Mouse (Mus musculus) liver, adult (tissue): ENCODE measurements around the gene Gm20388.

Experiments
- GATA4 ChIP-seq: IDR thresholded peaks from 2 replicates; pipeline ENCODE4 v1.6.1; 2014; ENCODE audit warnings: mild to moderate bottlenecking, low read length; ENCODE audit not compliant: insufficient replicate concordance

Gm20388 gene

DNA sequence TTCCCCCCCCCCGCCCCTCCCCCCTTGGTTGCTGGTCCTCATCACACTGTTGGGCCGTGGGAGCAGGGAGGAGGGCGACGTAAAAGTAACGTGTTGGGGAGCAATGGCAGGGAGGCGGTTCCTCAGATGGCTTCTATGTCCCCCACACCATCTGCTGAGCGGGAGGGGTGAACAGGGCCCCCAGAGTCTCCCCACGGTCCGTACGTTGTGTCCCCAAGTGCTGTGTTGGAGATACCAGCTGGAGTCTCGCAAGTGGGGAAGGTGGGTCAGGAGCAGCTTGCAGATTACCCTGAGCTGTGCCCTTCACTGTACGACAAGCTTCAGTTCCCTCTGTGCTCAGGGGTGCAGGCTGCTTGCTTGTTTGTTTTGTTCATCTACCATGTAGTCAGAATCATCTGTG lies 1813.2 kb downstream of the Gm20388 start:
- no peak for TF ChIP-seq GATA4

DNA sequence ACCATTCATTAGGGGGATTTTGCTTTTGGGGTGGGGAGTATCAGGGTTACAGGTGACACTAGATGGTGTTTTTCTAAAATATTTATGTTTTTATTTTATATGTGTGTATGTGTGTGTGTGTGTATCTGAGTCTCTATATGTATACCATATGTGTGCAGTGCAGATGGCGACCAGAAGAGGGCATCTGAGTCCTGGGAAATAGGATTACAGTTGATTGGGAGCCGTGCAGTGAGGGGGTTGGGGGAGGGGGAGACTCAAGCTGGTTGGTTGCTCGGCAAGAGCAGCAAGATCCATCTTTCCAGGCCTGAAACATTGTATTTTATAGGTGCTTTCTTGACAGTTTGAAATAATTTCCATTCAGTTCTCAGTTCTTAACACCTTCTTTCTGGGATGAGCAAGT lies 1816.5 kb downstream of the Gm20388 start:
- no peak for TF ChIP-seq GATA4

DNA sequence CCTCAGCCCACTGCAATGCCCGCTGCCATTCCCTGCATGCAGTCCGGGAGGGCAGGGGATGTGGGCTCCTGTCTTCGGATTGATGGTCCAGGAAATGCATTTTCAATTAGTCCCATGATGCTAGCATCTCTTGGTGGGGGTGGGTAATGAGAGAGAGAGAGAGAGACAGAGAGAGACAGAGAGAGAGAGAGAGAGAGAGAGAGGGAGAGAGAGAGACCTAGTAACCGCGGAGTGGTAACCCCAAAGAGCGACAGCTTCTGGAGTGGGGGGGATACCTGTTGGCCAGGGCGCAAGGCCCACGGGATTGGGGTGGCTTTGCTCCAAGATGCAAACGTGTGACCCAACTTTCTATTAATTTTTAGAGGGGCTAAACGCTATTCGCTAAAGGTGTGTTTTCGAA lies 1818.7 kb downstream of the Gm20388 start, which contains the start of gene Jph3:
TSS of gene Jph3 (plus strand) at position 301 of the 400 bp plus-strand sequence.
- no peak for TF ChIP-seq GATA4

DNA sequence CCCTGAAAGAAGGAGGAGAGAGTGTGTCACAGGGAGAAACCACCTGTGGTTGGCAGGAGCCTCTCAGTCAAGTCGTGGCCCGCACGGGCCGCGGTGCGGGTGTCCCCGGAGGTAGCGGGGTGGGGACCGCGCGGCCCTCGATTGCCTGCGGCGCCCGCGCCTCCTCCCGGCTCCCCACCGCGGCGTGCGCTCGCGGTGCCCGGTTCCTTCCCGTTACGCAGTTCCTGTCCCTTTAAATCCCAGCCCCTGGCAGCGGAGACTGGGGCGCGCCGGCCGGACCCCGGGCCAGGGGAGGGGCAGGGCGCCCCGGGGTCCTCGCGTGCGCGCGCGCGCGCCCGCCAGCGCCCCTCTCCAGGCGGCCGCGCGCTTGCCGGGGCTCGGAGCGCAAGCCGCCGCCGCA lies 1819.1 kb downstream of the Gm20388 start:
- TF ChIP-seq GATA4 = no peak

DNA sequence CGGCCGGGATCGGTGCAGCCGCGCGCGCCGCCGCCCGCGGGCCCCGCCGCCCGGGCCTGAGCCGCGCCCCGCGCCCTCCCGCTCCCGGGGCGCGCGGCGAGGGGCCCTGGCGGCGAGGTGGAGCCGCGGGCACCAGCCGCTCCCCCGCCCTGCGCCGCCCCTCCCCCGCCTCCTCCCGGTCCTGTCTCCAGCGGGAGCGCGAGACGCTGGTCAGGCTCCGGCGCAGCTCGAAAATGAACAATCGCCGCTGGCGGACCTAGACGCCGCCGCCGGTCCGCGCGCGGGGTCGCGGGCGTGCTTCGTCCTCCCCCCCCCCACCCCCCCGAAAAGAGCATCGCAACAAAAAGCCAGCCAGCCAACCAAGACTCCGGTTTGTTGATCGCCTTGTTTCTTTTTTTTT lies 1819.5 kb downstream of the Gm20388 start:
- TF ChIP-seq GATA4 = no peak

DNA sequence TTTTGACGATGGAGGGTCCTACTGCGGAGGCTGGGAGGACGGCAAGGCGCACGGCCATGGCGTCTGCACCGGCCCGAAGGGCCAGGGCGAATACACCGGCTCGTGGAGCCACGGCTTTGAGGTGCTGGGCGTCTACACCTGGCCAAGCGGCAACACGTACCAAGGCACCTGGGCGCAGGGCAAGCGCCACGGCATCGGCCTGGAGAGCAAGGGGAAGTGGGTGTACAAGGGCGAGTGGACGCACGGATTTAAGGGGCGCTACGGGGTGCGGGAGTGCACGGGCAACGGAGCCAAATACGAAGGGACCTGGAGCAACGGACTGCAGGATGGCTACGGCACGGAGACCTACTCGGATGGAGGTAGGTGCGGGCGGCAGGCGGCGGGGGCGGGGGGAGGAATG lies 1820.0 kb downstream of the Gm20388 start:
- TF ChIP-seq GATA4 = no peak

DNA sequence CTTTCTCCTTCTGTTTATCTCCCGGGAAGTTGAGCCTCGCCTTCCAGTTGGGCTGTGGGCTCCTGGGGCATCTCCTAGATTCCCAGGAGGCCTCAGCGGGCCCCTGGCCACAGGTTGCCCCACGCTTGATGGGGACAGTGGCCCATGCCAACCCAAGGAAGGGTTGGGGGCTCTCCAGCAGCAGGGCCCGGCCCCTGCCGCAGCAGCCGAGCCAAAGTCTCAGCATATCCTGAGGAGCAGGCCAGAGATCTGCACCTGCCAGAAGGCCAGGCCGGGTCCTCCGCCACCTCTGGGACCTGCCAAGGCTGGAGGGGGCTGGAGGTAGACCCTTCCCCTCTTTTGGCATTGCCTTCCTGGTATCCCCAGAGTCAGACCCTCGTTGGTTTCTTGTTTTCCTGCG lies 1820.4 kb downstream of the Gm20388 start:
- TF ChIP-seq GATA4 = no peak

DNA sequence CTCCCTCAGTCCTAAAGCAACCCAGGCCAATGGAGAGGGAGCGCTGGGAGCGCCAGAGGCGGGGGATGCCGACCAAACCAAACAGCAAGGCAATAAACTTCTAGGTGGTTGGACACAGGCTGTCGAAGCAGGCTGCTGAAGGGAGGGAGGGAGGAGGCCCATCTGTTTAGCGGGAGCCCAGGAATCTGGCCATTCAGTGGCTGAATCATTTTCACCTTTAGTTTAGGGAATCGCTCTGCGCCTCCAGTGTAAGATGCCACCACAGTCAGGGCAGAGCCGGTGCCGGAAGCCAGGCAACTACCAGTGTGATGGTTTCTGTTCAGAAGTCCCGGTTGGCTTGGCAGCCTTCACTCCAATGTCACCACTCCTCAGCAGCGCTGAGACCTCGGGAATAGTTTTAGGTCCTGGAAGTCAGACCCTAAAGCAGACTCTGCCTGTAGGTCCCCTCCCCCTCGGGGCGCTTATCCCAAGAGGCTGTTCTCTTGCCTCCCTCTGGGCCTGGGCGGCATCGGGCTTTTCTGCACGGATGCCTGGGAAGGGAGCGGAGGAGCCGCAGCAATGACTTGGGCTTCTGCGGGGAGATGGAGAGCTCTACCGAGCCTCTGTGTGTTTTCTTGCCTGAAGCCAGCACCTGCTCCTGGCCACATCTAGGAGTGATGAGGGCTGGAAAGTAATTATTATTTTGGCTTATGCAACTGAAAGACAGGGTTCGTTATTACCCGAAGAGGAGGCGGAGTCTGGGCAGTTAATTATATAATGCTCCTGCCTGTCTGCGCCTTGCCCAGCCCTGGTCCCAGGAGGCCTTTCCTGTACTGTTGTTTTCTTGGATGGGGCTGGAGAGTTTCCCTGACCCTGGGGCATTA lies 1821.1 kb downstream of the Gm20388 start:
- no peak for TF ChIP-seq GATA4

DNA sequence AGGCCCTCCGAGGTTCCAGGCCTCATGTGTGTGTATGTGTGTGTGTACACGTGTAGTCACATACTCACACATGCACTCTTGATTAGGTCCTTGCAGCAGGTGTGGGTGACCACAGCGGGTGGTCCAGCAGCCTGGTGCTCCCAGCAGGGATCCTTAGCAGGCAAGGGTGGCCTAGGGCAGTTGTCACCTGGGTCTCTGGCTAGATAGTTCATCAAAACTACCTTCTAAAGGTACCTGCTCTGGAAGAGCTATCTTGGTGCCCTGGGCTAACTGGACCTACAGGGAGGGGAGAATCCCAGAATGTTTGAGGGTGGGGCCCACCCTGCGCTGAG lies 1821.7 kb downstream of the Gm20388 start:
- TF ChIP-seq GATA4 = no peak

DNA sequence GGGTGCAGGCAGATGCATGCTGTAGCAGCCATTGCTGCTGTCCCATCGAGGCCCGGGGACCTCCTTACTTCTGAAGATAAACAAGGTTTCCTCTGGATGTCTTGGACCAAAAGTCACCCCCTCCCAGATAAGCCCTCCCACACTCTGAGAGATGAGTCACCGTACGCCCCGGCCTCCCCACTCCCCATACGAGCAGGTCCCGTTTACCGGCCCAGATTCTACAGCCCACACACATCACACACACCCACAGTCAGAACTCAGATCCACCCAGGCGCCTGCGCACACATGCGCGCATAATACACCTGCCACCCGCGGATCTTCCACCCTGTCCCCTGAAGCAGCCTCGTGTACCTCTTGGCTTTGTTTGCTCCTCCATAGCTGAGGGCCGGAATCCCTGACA lies 1823.6 kb downstream of the Gm20388 start:
- TF ChIP-seq GATA4 = no peak

DNA sequence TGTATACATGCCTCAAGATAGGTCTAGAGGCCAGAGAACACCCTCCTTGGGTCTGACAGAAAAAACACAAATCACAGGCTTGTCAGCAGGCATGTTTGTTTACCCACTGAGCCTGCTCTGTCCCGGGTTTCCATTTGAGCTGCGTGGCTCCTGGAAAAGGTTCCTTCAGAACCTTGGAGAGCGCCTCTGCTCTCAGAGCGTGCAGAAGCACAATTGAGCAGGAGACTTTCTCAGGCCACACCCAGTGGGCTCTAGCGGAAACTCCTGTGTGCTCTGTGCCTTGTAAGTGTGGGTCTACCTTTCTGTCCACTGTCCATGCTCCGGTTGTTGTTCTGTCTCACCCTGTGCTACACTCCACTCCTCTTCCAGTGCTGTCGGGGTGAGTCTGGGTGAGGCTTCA lies 1825.6 kb downstream of the Gm20388 start:
- no peak for TF ChIP-seq GATA4

DNA sequence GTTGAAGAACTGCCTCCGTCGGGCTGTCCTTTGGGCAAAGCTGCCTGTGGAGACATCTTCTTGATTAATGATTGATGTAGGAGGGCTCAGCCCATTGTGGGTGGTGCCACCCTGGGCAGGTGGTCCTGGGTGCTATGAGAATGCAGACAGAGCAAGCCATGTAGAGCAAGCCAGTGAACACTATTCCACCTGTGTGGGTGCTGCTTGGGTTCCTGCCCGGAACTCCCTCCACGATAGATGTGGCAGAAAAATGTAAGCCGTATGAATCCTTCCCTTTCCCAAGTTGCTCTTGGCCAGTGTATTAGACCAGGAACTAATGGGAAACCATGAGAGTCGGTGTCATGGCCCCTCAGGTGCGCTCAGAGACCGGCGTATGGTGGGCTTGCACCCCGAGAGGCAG lies 1830.1 kb downstream of the Gm20388 start:
- TF ChIP-seq GATA4 = no peak

DNA sequence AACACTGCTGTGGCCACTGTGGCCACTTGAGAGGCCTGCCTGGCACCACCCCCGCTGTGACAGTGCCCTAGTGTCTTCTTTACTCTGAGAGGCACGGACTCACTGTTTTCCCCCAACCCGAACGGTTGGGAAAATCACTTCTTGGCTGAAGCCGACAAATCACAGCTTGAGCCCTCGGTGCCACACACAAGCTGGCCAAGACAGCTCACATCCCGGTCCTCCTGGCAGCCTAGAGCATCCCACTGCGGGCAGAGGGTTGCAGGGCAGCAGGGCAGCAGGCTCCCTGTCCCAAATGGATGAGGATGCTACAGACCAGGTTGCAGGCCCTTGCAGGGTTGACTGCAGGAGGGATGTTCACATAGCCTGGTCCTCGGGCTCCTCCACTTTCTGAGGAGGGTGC lies 1838.9 kb downstream of the Gm20388 start:
- no peak for TF ChIP-seq GATA4

DNA sequence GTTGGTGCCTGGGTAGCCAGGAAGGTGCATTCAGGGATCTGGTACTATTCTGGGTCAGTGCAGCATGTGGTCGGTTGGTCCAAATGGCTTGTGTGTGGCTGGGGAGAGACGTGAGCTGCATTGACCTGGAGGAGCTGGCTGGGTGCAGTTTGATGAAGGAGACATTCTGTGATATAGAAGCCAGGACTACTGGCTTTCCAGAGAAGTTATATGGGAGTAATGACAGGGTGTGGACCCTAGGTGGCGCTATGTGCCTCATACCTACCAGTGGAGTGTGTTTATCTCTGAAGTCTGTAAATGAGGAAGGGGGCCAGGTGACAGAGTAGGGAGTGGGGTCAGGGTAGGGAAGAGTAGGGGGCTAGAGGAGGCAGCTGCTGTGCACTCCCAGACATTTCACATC lies 1839.9 kb downstream of the Gm20388 start:
- no peak for TF ChIP-seq GATA4

DNA sequence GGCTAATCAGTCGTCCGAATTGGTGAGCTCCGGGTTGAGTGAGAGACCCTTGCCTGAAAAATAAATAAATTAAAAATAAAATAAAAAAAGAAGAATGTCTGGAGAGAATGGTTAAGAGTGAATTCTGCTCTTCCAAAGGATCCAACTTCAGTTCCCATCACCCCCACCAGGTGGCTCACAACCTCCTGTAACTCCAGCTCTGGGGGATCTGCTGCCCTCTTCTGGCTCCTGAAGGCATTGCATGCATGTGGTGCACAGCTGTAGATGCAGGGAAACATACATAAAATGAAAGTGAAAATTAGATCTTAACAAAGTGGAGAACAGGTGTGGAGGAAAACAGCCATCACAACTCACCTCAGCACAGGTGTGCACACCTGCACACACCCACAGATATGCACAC lies 1840.8 kb downstream of the Gm20388 start:
- no peak for TF ChIP-seq GATA4

DNA sequence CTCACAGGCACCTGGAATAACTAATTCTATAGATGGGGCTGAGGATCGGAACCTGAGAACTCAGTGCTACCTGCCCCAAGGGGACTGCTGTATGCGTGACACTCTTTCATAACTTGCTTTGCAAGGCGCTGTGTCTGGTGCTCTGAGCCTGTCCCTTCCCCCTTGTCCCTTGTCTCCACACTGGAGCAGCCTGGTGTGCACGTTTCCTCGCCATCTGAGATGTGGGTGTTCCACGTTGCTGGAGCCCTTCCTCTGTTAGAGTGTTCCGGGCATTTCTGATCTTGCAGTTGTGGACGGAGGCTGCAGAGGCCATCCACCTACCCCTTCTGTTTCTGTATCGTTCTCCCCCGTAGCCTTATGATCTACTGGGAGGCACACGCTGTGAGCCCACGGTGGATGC lies 1847.8 kb downstream of the Gm20388 start:
- no peak for TF ChIP-seq GATA4

DNA sequence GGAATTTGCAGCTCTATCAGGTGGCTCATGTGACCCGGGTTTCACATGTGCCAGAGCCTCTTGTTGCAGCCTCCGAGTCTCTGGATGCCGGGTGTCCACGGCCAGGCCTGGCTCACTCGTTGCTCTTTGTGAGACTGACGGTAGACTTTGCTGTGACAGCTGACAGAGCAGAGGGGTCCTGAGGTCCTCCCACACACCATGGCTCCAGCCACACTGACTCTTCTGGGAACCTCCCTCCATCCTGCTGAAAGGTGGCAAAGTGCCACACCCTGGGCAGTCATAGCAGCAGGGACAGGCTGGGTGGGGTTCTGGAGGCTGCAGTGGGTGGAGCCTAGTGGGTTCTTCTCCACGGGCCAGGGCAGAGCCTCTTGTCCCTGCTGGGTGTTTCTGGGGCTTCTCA lies 1849.8 kb downstream of the Gm20388 start:
- no peak for TF ChIP-seq GATA4
